Mouse (Mus musculus): ENCODE data around the gene Reep6.

Reep6 gene

DNA sequence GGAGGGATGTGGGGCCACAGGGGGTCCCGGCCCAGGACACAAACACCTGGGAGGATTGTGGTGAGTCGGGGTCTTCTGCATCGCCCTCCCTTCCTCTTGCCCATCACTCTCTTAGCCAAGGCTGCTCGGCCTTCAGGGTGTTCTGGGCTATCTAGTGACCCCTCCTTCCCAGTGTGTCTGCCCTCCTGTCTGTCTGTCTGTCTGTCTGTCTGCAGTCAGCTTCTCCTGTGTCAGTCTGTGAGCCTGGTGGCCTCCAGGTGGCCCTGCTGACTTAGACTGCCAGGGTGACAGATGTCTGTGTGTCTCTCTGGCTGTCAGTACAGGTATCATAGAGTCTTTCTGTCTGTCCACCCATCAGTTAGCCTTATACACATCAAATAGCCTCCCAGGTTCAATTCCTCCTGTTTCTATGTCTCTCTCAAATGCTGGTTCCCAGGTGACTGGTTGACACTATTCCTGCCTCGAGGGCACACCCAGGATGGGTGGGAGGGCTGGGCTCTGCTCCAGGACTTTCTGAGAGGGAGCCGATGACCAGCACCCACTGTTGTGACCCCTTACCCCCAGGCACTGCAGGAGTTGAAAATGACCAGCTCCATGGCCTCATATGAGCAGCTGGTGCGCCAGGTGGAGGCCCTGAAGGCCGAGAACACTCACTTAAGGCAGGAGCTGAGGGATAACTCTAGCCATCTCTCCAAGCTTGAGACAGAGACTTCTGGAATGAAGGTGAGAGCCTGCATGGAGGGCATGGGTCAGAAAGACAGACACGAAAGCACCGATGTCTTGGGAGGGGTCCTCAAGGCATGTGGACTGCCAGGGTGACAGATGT, 28.3 kb upstream of the Reep6 start:
- DNase-seq = no peak

DNA sequence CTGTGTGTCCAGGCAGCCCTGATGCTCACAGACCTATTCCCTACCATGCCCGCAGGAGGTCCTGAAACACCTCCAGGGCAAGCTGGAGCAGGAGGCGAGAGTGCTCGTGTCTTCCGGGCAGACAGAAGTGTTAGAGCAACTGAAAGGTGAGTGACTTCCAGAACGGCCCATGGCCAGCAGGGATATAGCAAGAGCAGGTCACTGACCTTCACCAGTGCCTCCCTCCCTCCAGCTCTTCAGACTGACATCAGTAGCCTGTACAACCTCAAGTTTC, 27.7 kb upstream of the Reep6 start:
- no peak for DNase-seq

DNA sequence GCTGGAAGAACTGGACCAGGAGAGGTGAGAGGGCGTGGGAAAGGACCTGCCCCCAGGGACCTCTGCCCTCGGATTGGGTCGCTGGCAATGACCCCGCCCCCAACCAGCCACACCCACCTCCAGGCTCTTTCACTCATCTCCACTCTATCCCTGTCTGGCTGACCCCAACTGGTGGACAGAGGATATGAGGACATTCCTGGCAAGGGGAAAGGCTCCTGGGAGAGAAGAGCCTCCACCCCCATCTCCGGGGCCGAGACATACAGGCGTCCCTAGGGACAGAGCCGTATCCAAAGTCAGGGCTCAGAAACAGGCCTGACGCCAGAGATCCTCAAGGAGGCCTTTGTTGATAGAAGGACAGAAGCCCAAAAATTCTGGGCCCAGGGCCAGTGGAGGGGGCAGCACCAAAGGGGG, 27.3 kb upstream of the Reep6 start:
- peak; percentile 75 for DNase-seq

- DNase-seq = no peak
These were observed 25.3 kb upstream of the Reep6 start for GRCm38 (mm10) chr10:80304458-80304857.

DNA sequence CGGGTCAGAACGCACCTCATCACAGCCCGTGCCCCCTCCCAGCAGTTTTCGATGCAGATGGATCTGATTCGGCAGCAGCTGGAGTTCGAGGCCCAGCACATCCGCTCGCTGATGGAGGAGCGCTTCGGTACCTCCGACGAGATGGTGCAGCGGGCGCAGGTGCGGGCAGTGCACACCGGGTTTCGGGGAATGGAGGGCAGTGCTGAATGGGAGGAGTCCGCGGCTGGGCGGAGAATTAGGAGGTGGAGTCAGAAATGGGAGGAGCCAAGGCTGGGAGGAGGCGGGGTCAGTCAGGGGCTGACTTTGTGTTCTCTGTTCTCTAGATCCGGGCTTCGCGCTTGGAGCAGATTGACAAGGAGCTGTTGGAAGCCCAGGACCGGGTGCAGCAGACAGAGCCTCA, 24.9 kb upstream of the Reep6 start:
- no peak for DNase-seq

- no peak for DNase-seq
These were observed 18.2 kb upstream of the Reep6 start for GRCm38 (mm10) chr10:80311560-80311959.

- peak; percentile 26 for DNase-seq
These were observed 16.9 kb upstream of the Reep6 start for GRCm38 (mm10) chr10:80312586-80313504.

DNA sequence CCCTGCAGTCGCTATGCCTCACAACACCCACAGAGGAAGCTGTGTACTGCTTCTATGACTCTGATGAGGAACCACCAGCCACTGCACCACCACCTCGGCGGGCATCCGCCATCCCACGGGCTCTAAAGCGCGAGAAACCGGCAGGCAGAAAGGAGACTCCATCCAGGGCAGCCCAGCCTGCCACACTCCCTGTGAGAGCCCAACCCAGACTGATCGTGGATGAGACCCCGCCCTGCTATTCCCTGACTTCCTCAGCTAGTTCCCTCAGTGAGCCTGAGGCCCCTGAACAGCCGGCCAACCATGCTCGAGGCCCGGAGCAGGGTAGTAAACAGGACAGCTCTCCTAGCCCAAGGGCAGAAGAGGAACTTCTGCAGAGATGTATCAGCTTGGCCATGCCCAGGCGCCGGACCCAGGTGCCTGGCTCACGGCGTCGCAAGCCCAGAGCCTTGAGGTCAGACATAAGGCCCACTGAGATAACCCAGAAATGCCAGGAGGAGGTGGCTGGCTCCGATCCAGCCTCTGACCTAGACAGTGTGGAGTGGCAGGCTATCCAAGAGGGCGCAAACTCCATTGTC, 16.0 kb upstream of the Reep6 start:
- DNase-seq = peak; percentile 37

GRCm38 (mm10) chr10:80314494-80315001, 15.2 kb upstream of the Reep6 start:
- DNase-seq = peak; percentile 34

DNA sequence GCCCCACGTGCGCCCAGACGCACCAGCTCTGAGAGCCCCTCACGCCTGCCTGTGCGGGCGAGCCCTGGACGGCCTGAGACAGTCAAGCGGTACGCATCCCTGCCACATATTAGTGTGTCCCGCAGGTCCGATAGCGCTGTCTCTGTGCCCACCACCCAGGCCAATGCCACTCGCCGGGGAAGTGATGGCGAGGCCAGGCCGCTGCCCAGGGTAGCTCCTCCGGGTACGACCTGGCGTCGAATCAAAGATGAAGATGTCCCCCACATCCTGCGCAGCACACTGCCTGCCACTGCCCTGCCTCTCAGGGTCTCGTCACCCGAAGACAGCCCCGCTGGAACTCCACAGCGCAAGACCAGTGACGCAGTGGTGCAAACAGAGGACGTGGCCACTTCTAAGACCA, 14.4 kb upstream of the Reep6 start:
- peak; percentile 28 for DNase-seq

GRCm38 (mm10) chr10:80316359-80316781, 13.4 kb upstream of the Reep6 start:
- no peak for DNase-seq

DNA sequence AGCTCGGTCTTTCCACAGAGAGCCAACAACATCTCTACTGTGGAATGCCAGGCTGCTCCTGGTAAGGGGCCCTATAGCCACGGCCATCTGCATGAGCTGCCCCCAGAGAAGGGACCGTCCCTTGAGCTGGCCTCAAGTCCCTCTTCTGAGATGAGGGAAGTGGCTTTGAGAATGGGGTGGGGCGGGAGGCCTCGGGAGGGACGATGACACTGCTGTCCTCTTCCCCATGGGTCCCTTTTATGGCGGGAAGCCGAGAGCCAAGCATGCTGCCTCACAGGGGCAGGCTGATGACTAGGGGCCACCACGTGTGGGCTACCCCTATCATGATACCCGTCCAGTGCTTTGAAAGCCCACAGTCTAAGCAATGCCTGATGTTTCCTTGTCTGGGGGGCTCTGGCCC, 12.7 kb upstream of the Reep6 start:
- DNase-seq = no peak

DNA sequence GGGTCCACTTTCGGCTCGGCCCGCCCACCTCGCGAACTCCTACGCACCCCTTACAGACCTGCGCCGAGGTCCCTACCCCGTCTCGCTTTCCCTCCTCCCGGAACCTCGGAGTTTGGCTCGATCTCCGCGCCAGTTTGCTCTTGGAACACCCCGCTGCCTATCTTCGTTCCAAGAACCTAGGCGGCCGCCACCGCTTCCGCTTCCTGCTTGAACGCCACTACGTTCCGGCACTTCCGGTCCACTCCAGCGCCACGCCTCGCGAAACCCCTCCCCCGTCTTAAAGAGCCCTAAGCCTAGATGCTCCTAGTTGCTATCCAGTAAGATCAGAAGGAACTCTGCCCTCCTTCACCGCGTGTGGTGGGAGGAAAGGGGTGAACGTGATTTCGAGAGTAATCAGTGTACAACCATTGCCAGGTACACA, 9.4 kb upstream of the Reep6 start, which contains the start of gene 2310011J03Rik:
Gene 2310011J03Rik (minus strand): TSS at position 198 of the 421 bp plus-strand sequence.
- peak; percentile 85 for DNase-seq

- no peak for DNase-seq
These were observed 8.6 kb upstream of the Reep6 start for GRCm38 (mm10) chr10:80321014-80321669.

GRCm38 (mm10) chr10:80321670-80322581, 7.8 kb upstream of the Reep6 start:
- DNase-seq = no peak

DNA sequence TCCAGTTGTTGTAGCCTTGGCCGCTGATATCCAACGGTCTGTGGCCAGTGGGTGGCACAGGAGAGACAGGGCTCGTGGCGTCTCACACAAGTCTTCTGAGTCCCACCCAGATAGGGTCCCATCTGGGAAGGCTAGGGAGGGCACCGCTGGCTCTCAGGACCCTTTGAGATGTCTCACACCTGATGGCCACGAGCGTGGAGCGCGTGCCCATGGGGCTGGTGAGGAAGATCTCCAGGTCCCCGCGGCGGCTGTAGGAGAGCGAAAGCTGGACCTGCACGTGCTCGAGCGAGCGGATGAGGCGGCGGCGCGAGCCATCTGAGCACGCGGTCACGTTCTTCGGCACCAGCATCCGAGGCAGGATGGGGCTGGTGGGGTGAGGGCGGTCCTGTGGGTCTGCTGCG, 6.9 kb upstream of the Reep6 start:
- no peak for DNase-seq

DNA sequence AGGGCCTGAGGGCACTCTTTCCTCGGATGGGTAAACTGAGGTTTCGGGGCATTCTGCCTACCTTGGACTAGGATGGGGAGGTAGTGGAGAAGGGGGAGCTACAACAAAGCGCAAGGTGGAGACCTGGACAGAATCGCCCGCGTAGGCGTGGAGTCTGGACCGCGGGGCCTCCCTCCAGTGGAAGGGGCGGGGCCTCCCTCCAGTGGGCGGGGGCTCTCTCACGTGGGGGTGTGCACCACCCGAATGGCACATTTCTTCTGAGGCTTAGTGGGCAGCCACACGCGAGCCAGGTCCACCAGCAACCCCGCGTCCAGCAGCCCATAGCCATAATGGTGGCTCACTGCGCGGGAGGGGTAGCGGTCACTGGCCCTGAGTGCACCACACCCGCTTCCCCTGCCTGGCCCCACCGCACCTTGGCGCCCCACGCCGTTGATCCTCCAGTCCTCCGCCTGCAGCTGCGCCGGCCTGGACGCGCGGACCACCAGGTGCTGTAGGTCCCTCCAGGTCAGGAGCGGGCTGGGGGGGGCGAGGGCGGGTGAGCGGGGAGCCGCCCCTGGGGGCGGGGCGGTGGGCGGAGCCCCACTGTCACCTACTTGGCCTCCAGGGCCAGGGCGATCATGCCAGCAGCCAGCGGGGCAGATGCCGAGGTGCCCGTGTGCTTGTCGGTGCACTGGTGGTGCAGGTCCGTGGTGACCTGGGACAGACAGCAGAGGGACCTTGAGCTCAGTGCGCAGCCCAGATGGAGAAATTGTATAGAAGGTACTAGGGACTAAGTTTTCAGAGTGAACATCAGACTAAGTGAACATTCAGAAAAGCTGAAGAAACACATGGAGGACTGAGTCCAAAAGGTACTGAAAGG, 6.3 kb upstream of the Reep6 start:
- DNase-seq = peak; percentile 58

- DNase-seq = no peak
These were observed 5.4 kb upstream of the Reep6 start for GRCm38 (mm10) chr10:80324120-80325037.

GRCm38 (mm10) chr10:80325045-80325444, 4.7 kb upstream of the Reep6 start:
- no peak for DNase-seq

- DNase-seq = no peak
These were observed 331 bp downstream of the Reep6 start for GRCm38 (mm10) chr10:80330084-80330483.
